Mouse (Mus musculus): ENCODE results near the gene Tet3. TPM values are rescaled to one million over a fixed set of nuclear protein-coding genes. Genes with fewer than 3 reads are reported as not detected.

Gene Tet3
- total RNA-seq, 2 experiments from 2014 or later: 11.5 to 12.7 TPM

GRCm38 (mm10) chr6:83439781-83440180 is 19.1 kb downstream of the Tet3 start:
- no peak for DNase-seq

- no peak for DNase-seq
Observed at GRCm38 (mm10) chr6:83439119-83439767, 19.6 kb downstream of the Tet3 start.

- no peak for DNase-seq
Observed at GRCm38 (mm10) chr6:83438584-83438983, 20.3 kb downstream of the Tet3 start.

GRCm38 (mm10) chr6:83437802-83438201 is 21.1 kb downstream of the Tet3 start:
- DNase-seq: no peak

DNA sequence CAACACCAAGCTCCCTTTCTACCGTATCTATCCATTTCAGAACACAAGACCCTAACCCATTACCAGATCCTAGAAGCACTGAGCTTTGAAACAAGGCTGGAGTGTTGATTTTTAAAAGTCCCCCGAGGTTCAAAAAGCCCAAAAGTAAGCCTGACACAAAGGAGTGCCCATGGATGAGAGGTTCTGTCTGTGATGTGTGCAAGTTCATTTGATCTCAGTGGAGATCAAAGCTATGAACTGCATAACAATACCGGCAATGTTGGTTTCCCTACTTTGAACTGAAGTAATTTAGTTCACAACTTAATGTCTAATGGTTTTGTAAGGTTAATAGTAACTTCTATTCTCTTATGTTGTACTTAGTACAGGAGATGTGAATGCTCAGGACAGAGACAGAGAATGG is 21.7 kb downstream of the Tet3 start:
- DNase-seq: no peak

DNA sequence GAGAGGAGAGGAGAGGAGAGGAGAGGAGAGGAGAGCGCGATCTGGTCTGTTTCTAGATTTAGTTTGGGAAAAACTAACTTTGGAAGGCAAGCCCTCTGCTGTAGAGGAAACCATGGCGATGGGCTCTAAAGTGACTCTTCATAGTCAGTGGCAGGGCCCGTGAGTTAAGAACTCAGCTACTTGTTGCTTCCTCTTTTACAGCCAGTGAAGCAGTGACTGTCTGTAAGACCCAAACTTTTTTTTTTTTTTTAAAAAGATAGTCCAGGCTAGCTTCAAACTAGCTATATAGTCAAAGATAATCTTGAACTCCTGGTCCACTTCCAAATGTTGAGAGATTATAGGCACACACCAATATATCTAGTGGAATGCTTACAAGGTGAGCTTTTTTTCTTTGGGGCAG is 22.3 kb downstream of the Tet3 start:
- DNase-seq: no peak

DNA sequence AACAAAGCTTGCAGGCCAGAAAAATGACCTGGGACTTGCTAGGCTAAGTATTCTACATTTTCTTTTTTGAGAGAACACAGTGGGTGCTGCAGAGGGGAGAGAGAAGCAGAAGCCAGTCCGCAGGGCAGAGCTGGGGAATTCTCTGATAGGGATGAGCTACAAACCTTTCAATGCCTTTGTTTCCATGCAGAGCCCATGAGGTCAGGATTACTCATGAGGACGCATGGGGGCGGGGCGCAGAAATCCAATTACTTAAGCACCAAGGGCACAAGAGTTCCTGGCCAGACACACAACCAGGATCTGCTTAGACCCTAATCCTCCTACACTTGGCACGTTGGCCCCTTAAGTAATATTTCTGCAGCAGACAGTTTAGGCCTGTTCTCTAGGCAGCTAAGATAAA is 23.7 kb downstream of the Tet3 start:
- DNase-seq: no peak

DNA sequence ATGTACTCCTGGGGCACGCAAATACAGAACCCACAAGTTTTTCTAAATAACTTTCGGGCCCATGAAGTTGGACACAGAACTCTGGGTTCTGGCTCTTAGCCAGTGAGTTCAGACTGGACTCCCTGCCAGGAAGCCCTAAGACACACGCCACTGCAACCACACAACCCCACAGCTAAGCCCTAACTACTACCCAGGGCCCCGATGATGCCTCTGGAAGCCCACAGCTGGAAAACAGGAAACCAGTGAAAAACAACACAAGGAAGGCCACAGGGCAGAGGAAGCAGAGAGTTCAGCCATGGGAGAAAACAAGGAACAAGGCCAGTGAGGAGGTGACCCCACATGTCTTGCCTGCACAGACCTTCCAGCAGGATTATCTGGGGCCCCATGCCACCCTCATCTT is 25.3 kb downstream of the Tet3 start:
- no peak for DNase-seq

GRCm38 (mm10) chr6:83432966-83433365 is 25.9 kb downstream of the Tet3 start:
- no peak for DNase-seq

DNA sequence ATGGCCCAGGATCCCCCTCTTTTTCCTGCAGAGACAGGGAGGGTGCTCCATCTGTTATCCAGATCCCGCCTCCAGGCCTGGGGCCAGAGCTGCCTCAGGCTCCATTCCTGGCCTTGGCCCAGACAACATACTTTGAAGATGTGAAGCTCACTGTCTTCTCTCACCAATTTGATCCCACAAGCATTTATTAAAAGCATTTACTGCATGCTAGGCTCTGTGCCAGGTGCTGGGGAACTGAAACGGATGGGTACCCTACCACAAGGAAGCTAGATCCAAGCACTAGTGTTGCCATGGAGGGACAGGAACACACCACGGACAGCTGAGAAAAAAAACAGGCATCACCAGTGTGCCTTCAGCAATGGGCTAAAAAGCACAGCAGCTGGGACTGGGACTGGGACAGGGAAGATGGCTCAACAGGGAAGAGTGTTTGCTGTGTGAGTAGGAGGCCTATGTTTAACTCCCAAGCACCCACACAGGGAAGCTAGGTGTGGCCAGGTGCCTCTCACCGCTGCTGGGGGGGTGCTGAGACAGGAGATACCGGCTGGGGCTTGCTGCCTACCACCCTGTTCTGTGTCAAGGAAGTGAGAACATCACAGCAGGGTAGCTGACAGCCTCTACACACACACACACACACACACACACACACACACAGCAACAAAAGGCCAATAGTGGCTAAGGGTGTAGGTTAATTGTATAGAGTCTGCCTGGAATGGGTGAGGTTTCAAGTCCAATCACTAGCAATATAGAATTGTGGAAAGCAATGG is 30.7 kb downstream of the Tet3 start:
- DNase-seq: peak; percentile 70 to 73

DNA sequence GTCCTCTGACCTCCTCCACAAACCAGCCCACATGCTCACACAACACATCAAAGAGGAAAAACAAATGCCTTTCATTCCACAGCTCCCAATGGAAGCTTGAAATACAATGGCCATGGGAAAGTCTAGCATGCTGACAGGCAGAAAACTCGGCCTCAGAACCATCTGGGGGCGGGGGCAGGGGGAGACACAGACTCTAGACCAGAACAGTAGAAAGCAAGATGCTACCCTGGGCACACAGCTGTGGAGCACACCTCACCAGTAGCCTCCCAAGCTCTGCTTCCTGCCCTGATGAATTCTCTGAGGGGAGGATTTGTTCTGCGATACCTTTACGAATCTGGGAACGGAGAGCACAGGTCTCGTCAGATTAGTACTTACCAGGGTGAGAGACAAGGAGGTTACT is 31.4 kb downstream of the Tet3 start:
- DNase-seq: no peak

DNA sequence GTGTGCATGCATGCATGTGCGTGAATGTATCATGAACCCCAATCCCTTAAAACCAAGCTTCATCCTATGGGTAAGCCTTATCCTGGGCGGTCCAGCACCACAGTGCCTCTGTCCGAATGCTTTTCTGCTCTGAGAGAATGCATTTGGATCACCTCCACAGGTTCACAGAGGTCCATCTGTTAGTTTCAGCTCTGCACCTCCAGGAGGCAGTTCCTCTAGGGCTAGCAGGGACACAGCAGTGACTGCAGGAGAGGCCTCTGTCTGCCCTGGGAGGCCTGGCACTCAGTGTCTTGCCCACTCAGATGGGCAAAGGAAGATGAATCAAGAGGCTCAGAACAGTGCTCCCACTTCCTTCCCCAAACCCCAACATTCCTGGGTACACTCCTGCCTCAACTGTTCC is 32.3 kb downstream of the Tet3 start:
- no peak for DNase-seq

- DNase-seq: no peak
Observed at GRCm38 (mm10) chr6:83424053-83424404, 34.9 kb downstream of the Tet3 start.

- no peak for DNase-seq
Observed at GRCm38 (mm10) chr6:83423400-83424052, 35.4 kb downstream of the Tet3 start.

DNA sequence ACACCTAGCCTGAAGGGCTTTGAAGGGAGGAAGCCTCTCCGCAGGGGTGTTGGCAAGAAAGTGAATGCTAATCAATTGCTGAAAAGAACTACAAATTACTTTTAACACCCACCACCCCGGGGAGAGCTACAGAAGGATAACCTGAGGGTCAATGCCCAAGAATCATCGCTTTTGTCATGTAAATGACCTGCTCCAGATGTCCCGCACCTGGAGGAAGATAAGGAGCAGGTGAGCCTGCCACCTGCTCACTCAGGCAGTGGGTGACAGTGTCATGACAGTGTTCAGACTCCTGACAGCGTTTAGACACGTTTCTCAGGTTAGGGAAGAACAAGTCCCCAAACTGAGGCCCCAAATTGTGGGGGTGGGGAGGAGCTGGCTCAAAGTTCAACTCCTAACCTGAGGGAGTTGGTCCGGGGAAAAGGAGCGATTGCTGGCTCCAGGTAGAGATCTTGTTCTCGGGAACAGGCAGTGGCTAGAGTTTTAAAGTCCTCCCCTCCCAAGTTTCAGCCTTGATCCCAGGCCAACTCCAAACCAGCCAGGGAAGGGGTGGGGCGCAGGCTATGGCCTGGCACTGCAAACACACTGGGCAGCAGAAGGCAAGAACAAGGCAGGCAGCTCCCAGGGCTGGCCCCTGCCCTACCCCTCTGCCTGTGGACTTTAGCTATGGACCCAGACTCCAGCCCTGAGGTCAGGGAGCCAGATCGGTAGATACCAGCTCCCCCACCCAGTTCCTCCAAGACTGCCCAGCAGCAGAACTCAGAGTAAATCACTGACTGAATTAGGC is 36.8 kb downstream of the Tet3 start:
- peak; percentile 56 to 60 for DNase-seq

DNA sequence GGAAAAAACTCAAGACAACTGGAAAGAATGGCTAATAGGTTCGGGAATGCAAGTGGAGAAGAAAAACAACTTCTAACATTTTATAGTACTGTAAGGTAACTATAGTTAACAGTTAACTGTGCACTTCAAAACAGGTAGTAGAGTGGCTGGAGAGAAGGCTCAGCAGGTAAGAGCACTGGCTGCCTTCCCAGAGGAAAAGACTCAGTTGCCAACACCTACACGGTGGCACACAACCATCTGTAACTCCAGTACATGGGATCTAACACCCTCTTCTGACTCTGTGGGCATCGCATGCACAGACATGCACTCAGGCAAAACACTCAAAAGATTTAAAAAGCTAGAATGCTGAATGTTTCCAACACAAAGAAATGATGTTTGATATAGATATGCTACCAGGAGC is 39.4 kb downstream of the Tet3 start:
- no peak for DNase-seq

DNA sequence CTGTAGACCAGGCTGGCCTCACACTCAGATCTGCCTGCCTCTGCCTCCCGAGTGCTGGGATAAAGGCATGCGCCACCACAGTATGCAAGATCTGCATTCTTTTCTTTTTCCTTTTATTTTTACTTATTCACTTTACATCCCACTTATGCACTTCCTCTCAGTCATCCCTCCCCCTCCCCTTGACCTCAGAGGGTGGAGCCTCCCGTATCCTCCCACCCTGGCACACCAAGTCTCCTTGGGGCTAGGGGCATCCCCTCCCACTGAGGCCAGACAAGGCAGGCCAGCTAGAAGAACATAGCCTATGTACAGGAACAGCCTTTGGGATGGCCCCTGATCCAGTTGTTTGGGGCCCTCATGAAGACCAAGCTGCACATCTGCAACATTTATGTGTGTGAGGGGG is 41.4 kb downstream of the Tet3 start:
- no peak for DNase-seq

- no peak for DNase-seq
Observed at GRCm38 (mm10) chr6:83417104-83417502, 41.8 kb downstream of the Tet3 start.

- DNase-seq: no peak
Observed at GRCm38 (mm10) chr6:83416261-83417103, 42.4 kb downstream of the Tet3 start.

GRCm38 (mm10) chr6:83415356-83415940 is 43.4 kb downstream of the Tet3 start:
- peak; percentile 39 to 66 for DNase-seq

- DNase-seq: no peak
Observed at GRCm38 (mm10) chr6:83414601-83415355, 44.1 kb downstream of the Tet3 start.
